Mouse (Mus musculus) embryonic fibroblast, embryonic 13.5 days (primary cell): ENCODE measurements around the gene Kcnk3.

ENCODE experiments used
- CTCF ChIP-seq: IDR thresholded peaks from 2 replicates; pipeline ENCODE4 v1.5.1; 2011; ENCODE audit warnings: mild to moderate bottlenecking, control low read depth, low read length, moderate library complexity, borderline replicate concordance; ENCODE audit not compliant: insufficient read depth
- POLR2A ChIP-seq: IDR thresholded peaks from 2 replicates; pipeline ENCODE4 v1.6.1; 2011; ENCODE audit warnings: low read depth, mild to moderate bottlenecking, control low read depth, low read length, moderate library complexity

GRCm38 (mm10) chr5:30620567-30620966 is 32.6 kb downstream of the Kcnk3 start:
- TF ChIP-seq CTCF (no peak), POLR2A (no peak)
